Mouse (Mus musculus): ENCODE measurements at regions not wholly inside any gene's neighbourhood (a gene's known extent, or its start where the extent isn't known, plus 50 kb on each side); places are given as distances from the start of the nearest gene placed in this dataset.

DNA sequence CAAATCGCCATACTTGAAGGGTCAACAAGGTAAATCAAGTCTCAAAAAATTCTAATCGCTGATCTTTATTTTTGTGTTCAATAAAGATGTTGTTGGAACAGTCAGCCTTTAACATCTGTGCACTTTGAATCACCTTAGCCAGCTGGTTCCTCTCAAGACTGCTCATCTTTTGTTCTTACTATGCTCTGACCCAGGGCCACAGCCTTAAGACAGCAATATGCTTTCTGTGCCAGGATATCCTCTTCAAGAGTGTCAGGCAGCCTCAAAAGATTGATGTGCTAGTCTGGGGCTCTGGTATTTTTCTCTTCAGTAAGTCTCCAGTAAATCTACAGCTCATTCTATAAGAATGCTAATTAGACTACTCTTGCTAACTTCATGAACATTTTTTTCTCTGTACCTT lies 199.9 kb downstream of the Dph6 start:
- no peak overlapping the region for H3K27ac ChIP-seq
- no peak overlapping the region for H3K4me3 ChIP-seq
- DNase-seq (ENCODE audit: low spot score in 2 of 2), result no peak
- no peak for TF ChIP-seq CTCF (conservative IDR thresholded peaks at IDR 0.05)

DNA sequence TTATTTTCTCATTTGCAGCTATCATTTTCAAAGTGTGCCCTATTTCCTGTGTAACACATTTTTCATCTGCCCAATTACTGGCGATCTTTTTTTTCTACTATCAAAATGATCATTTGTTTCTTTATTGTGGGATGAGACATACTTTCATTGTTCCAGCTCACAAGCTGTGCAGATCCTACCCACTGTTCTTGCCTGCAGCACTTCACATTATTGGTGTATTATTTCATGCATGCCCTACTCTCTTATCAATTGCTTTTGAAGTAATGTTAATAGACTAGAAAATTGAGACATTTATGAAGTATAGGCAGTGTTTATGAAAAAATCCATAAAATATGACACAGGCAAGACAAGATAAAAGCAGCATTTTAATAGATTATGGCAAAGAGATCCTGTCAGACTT lies 204.6 kb downstream of the Dph6 start:
- no peak for DNase-seq (ENCODE audit: low spot score in 2 of 2)
- Histone ChIP-seq H3K27ac (no peak overlapping the region), H3K4me3 (no peak overlapping the region)
- no peak for TF ChIP-seq CTCF (conservative IDR thresholded peaks at IDR 0.05)

DNA sequence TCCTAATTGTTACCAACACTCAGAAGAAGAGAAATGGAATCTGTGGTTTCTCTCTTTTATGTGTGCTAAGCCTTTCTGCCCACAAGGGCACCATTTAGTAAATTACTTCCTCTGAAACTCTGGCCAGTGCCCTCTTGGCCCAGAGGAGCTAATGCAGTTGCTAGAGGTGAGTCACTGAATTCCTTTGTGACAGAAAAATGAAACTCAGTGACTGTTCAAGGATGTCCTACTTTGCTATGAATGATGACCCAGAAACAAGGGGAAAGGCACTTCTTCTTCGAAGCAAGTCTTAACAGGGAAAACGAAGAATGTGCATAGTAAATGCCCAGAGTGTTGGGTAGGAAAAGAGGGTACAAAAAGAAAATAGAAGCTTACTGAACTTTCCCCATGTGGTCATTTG lies 211.0 kb downstream of the Dph6 start:
- TF ChIP-seq CTCF (conservative IDR thresholded peaks at IDR 0.05), result no peak
- Histone ChIP-seq H3K27ac (no peak overlapping the region), H3K4me3 (no peak overlapping the region)
- DNase-seq (ENCODE audit: low spot score in 2 of 2), result no peak

DNA sequence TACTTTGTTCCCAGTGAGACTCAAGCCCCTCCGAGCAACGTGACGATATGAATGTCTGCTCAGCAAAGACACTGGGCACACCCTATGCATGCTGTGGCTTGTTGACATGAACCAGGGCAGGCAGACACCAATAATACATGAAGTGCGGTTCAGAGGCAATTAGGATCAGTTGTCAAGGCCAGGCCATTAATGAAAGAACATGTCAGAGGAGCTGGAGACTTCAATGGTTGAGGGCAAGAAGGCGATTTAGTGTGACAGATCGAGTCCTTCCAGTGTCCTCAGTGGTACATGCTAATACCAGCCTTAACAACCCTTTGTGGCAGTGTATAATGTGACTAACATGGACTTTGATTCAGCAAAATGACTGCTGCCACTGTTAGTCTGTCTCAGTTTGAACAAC lies 213.8 kb downstream of the Dph6 start:
- no peak overlapping the region for H3K4me3 ChIP-seq
- no peak for TF ChIP-seq CTCF (conservative IDR thresholded peaks at IDR 0.05)
- no peak overlapping the region for H3K27ac ChIP-seq
- DNase-seq (ENCODE audit: low spot score in 2 of 2), result no peak

DNA sequence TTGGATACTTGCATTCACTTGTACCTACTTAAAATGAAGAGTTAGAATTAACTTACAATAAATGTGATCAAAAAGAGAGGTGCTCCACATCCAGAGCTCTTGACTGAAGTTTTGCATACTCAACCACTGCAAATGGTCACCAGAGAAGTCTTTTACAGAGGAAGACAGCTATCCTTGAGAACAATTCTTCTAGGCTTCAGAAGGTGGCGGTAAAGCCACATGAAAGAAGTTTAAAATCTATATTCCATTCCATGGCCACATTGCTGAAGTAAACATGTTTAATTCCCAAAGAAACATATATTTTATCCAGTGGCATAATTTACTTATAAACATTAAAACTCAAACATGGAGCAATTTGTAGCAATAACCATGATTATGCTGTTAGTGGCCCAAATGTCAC lies 215.1 kb downstream of the Dph6 start:
- Histone ChIP-seq H3K27ac (no peak overlapping the region), H3K4me3 (no peak overlapping the region)
- peak; percentile 4 to 28 for DNase-seq (ENCODE audit: low spot score in 2 of 2)
- TF ChIP-seq CTCF (conservative IDR thresholded peaks at IDR 0.05), result peak; percentile 82

DNA sequence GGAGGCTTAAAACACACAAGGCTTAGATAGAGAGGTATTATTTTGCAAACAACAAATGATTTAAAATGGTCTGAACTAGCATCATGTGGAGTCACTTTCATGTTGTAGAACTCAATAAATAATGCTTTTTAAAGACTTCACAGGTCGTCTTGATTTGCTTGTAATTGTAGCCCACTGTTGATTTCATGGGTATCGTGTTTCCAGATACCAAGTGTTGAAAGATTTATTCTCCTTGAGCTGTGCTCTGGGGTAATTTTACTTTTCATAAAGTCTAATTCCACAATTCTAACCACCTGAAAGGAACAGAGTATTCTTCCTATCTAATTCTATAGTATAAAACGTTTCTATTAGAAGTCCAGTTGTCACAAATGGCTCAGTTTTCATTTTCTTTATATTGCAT lies 216.7 kb downstream of the Dph6 start:
- no peak for DNase-seq (ENCODE audit: low spot score in 2 of 2)
- H3K27ac ChIP-seq, result no peak overlapping the region
- no peak for TF ChIP-seq CTCF (conservative IDR thresholded peaks at IDR 0.05)
- H3K4me3 ChIP-seq, result no peak overlapping the region

DNA sequence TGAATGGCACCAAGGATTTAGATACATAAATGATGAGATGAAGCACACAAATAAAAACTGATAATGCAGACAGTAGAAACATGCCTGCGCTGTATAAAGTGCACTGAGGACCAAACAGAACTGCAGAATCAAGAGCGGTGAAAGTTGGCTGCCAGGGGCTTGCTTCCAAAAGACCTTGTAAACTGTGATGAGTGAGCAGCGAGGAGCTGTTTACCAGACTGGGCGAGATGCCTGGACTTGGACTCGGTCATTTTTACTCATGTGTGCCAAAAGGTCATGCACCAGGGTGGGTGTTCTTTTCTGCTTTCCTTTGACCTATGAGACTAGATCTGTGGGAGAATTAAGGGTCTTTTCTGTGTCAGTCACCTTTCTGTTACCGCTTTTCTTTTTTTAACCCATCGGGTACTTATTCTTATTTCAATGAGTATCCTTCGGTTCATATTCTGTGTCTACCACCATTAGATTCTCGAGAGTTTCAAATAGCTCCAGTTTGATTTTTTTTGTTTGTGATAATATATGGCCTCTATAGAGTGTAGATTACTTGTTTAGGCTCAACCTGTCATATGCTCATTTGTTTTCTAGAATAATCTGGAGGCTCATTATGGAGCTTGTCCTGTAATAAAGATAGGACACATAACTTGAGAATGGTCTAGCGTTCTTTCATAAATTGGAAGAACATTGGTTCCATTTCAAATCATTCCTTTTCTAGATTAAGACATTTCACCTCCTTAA lies 226.3 kb upstream of the Zfp770 start:
- no peak overlapping the region for H3K4me3 ChIP-seq

DNA sequence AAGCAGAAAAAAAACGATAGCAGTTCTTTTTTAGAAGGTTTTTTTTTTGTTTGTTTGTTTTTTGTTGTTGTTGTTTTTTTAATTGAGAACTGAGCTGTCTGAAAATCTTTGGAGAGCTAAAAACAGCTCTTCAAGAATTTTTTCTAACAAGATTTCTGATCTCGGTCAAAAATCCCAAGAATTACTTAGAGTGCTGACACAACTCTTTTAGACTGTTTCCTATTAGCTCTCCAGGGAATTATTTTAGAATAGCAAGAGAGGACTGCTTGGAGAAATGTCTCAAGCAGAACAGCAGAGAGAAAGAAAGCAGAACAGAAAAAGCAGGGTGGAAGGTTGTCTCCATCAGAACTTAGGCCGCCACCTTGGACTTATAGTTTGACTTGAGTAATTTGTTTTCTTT lies 218.1 kb upstream of the Zfp770 start:
- TF ChIP-seq CTCF (conservative IDR thresholded peaks at IDR 0.05), result no peak
- H3K27ac ChIP-seq, result no peak overlapping the region
- DNase-seq (ENCODE audit: low spot score in 2 of 2), result no peak
- H3K4me3 ChIP-seq, result no peak overlapping the region

More for the DNA sequence above, 226.3 kb upstream of the Zfp770 start:
- H3K27ac ChIP-seq, result no peak overlapping the region
- TF ChIP-seq CTCF (conservative IDR thresholded peaks at IDR 0.05), result no peak
- DNase-seq (ENCODE audit: low spot score in 2 of 2), result peak; percentile 14 to 27

DNA sequence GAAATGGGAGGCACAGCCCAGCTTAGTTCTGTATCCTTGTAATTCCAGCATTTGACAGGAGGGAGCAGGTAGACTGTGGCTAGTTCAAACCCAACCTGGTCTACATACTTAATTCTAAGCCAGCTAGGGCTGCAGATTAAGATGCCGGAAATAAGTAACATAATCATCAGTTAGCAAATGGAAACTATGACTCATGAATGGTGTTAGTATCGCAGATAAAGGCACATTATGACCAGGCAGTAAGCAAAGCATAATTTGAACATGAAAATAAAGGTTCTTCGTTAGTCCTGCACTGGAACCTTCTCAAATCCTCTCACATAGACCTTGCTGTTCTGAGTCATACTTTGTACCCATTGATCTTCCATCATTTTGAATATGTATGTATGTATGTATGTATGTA lies 211.7 kb upstream of the Zfp770 start:
- DNase-seq (ENCODE audit: low spot score in 2 of 2), result no peak
- Histone ChIP-seq H3K4me3 (no peak overlapping the region), H3K27ac (no peak overlapping the region)
- TF ChIP-seq CTCF (conservative IDR thresholded peaks at IDR 0.05), result no peak

DNA sequence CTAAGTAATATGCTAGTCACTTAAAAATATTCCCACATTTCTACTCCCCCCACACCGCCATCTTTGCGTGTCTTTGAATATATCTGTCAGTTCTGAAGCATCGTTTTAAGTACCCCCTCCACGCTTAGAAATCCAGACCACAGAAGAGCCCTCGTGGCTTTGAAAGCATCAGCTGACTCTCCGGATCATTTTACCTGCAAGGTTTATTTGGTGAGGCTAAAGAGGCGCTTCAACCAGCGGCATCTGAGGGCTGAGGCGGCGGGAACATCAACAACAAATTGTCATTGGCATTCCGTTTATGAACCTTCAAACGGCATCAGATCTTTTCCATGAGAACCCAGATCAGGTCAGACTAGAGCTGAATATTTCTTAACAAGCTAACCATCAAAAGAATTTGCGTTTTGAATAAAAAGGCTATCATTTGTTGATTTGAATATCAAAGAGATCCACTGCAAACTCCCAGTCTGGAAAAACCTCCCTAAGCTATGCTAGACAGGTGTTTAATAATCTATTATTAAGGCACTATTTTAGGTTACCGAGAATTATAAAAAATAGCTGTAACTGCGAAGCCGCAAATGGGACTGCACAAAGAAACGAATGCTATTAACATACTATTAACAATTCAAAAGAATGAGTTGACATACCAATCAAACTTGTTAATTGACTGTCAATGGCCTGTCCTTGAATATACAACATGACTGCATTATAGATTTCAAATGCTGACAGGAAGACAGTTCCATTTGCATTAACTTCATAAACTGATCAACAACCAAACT lies 210.9 kb upstream of the Zfp770 start:
- DNase-seq (ENCODE audit: low spot score in 2 of 2), result no peak
- TF ChIP-seq CTCF (conservative IDR thresholded peaks at IDR 0.05), result no peak
- H3K4me3 ChIP-seq, result no peak overlapping the region
- H3K27ac ChIP-seq, result no peak overlapping the region

DNA sequence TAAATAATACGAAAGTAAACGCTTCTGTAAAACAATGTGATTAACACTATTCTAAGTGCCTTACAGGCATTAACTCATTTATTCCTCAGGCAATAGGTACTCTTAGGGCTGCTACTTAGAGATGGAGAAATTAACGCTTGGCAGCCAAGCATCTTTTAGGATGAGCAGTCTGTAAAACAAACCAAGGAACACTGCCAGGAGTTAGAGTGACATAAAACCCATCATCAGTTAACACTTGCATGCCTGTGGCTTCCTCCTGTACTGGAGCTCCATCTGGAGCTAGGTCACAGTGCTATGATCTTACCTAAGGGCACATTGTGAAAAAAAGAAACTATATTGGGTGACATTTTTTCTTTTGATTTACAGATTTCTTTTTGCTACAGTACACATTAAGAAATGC lies 209.4 kb upstream of the Zfp770 start:
- Histone ChIP-seq H3K4me3 (no peak overlapping the region), H3K27ac (no peak overlapping the region)
- DNase-seq (ENCODE audit: low spot score in 2 of 2), result no peak
- no peak for TF ChIP-seq CTCF (conservative IDR thresholded peaks at IDR 0.05)

DNA sequence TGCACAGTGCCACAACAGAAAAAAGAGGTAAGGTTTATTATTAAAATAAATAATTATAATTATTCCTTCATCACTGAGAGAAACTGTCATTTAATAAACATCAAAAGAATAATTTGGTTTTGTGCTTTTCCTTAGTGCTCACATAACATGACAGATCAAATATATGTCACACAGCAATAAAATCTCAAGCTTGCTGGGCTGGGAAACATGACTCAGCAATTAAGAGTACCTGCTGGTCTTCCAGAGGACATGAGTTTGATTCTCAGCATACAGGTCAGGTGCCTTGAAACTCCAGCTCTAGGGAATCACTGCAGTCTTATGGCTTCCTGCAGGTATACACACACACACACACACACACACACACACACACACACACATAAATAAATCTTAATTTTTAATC lies 208.3 kb upstream of the Zfp770 start:
- TF ChIP-seq CTCF (conservative IDR thresholded peaks at IDR 0.05), result no peak
- DNase-seq (ENCODE audit: low spot score in 2 of 2), result no peak
- Histone ChIP-seq H3K27ac (no peak overlapping the region), H3K4me3 (no peak overlapping the region)

DNA sequence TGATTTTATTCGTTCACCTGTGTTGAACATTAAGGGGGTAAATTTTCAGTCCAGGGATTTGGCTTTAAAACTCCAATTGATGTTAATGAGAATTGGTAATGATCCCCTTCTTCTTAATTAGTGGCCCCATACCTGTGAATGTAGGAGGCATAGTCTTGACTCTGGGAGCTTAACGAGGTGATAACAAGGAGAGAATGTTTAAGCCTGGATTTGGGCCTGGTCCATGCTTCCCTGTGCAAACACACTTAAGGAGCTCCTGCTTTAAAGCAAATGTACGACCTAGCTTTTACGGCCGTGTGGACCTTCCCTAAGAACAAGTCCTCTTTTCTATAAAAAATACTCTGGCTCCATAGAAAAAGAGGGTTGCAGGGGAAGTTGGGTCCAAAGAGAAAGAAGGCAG lies 206.1 kb upstream of the Zfp770 start:
- Histone ChIP-seq H3K27ac (no peak overlapping the region), H3K4me3 (no peak overlapping the region)
- no peak for DNase-seq (ENCODE audit: low spot score in 2 of 2)
- no peak for TF ChIP-seq CTCF (conservative IDR thresholded peaks at IDR 0.05)

DNA sequence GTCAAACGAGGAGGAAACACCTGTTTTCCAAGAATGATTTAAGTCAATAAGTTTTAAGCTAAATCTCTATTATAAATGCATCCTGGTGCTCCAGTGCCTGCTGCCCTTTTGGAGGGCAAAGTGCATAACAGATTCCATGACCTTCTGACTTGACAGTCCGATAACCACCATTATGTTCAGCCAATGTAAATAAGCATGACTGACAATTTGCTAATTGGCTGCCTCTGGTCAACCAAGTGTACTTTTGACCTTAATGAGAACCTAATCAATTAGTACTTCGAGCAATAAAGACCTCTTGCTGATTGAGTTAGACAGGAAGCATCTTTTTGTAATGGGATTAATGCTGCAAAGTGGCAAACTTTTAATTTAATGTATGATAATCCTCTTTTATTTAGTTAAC lies 183.3 kb upstream of the Zfp770 start:
- Histone ChIP-seq H3K4me3 (no peak overlapping the region), H3K27ac (no peak overlapping the region)
- no peak for DNase-seq (ENCODE audit: low spot score in 2 of 2)
- no peak for TF ChIP-seq CTCF (conservative IDR thresholded peaks at IDR 0.05)
